Mouse (Mus musculus) cerebellum, adult 2 months (tissue): Measurements from ENCODE around the gene Cbx8.

Experiments used
- CTCF ChIP-seq: fragments of 200-500 bp; IDR thresholded peaks from 2 replicates; pipeline ENCODE4 v1.5.1; 2011; ENCODE audit warnings: low read depth, mild to moderate bottlenecking, control low read depth, low read length, moderate library complexity, borderline replicate concordance; ENCODE audit not compliant: insufficient read depth
- POLR2A ChIP-seq: fragments of 200-500 bp; IDR thresholded peaks from 2 replicates; pipeline ENCODE4 v1.6.1; 2011; ENCODE audit warnings: low read length, control low read depth, borderline replicate concordance; ENCODE audit not compliant: insufficient read depth

DNA sequence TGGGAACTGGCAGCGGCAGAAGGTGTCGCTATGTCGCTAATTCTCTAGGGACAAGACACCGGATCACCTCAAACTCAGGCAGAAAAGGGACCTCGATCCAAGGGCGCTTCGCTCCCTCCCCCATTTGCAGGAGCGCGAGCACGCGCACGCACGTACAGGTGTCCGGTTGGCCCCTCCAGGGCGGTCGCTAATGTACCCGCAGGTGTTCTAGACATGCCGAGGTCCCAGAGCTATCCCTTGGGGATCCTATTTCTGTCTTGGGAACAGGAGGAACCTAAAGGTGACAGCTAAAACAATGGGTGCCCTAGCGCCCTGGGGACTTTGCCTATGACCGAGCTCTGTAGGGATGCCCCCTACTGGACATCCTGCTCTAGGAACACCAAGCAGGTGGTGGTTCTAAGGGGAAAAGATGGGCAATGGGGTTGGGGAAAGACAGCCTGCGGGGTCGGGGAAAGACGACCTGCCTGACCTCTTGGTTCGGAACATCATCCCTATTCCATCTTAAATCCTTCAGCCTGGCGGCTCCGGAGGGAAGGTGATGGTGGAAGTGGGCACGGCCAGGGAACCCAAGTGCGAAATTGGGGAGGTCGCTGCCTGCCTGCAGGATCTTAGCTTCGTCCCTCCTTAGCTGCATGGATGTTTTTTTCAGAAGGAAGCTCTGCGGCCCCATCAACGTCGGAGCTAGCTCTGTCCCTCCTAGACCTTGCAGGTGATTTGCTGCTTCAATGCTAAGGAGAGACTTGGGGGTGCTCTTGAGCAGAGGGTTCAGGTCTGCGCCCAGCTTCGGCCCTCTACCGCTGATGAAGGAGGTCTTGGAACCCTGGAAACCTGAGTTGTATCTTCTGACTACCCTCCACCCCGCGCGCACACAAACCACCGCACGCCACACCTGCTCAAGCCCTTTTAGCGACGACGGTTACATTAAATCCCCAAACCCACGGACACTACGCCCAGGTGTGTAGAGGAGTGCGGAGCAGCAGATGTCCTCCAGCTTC lies 13.9 kb upstream of the Cbx8 start:
- TF ChIP-seq CTCF (peak; percentile 61; the same call in 1 of the 2 replicates), POLR2A (no peak)
